Mouse (Mus musculus) neural tube, embryonic 14.5 days (tissue): Measurements from ENCODE around the gene Psenen. TPM values are rescaled to one million over a fixed set of nuclear protein-coding genes. Genes with fewer than 3 reads are reported as not detected.

Experiments
- ATAC-seq: fragments of 200-750 bp; cut with Nextera tagmentation; 2 replicates; pipeline ENCODE4 v1.8.0; 2017; ENCODE audit warnings: low read depth, mild to moderate bottlenecking, moderate TSS enrichment, moderate library complexity
- H3K27ac ChIP-seq: fragments of 300-500 bp; sonication (generic); 2 replicates; pipeline ENCODE4 v1.5.1; 2014; ENCODE audit warnings: low read depth, mild to moderate bottlenecking, control low read depth, low read length, moderate library complexity, mixed read lengths
- H3K27me3 ChIP-seq: fragments of 300-500 bp; sonication (generic); 2 replicates; pipeline ENCODE4 v1.6.1; 2014; ENCODE audit warnings: low read length; ENCODE audit not compliant: control insufficient read depth, insufficient read depth
- H3K36me3 ChIP-seq: fragments of 300-500 bp; sonication (generic); 2 replicates; pipeline ENCODE4 v1.6.1; 2014; ENCODE audit warnings: low read length, mixed read lengths; ENCODE audit not compliant: control insufficient read depth, insufficient read depth
- H3K4me1 ChIP-seq: fragments of 300-500 bp; sonication (generic); 2 replicates; pipeline ENCODE4 v1.6.1; 2014; ENCODE audit warnings: low read length; ENCODE audit not compliant: control insufficient read depth, insufficient read depth
- H3K4me2 ChIP-seq: fragments of 300-500 bp; sonication (generic); 2 replicates; pipeline ENCODE4 v1.6.1; 2014; ENCODE audit warnings: mild to moderate bottlenecking, low read depth, low read length, control low read depth
- H3K4me3 ChIP-seq: fragments of 300-500 bp; sonication (generic); 2 replicates; pipeline ENCODE4 v1.5.1; 2014; ENCODE audit warnings: low read depth, low read length, control low read depth, mixed read lengths
- H3K9ac ChIP-seq: fragments of 300-500 bp; sonication (generic); replicated peaks from 2 replicates; pipeline ENCODE4 v1.6.1; 2014; ENCODE audit warnings: low read depth, mild to moderate bottlenecking, control low read depth, low read length, mixed read lengths
- H3K9me3 ChIP-seq: fragments of 300-500 bp; sonication (generic); 2 replicates; pipeline ENCODE4 v1.6.1; 2016; ENCODE audit warnings: low read length; ENCODE audit not compliant: control insufficient read depth
- WGBS: fragments of 180-500 bp; shearing (Covaris S2); extraction: QIAGEN DNeasy Blood & Tissue Kit; methylation state at CpG from one replicate; pipeline ENCODE4 v1.1.7; 2014; 5-methylcytosine and 5-hydroxymethylcytosine counted together
- microRNA-seq: library from miRNA; unstranded; fragments of <30 nt; microRNA quantifications from one replicate; pipeline ENCODE4, GENCODE M21; 2016
- polyA plus RNA-seq: library from polyadenylated mRNA; unstranded; fragments of >200 nt; fragmentation: Nextera tagmentation; extraction: Ambion mirVana; gene quantifications from 2 replicates; pipeline ENCODE4 v1.2.1, GENCODE M21; 2014

The Psenen gene
- polyA plus RNA-seq, 1 experiment from 2014 or later: 126 TPM

- no peaks in the 10 kb centered on the region for H3K4me1 ChIP-seq
- no peak overlapping the region for H3K27ac ChIP-seq
- H3K9ac ChIP-seq: no peak overlapping the region
- ATAC-seq: no peak
- H3K9me3 ChIP-seq: no peaks in the 10 kb centered on the region
- H3K36me3 ChIP-seq: peaks cover 9% of the 10 kb centered on the region
- no peaks in the 10 kb centered on the region for H3K27me3 ChIP-seq
- no peak overlapping the region for H3K4me3 ChIP-seq
- H3K4me2 ChIP-seq: no peak overlapping the region
- WGBS: 42% methylated on average over 8 of the region's 8 CpGs
These were observed 45.1 kb downstream of the Psenen start for GRCm38 (mm10) chr7:30518325-30518724.

GRCm38 (mm10) chr7:30515003-30515760 is 48.2 kb downstream of the Psenen start:
- WGBS: 64% methylated on average over 24 of the region's 24 CpGs
- Histone ChIP-seq H3K36me3 (no peaks in the 10 kb centered on the region), H3K27ac (no peak overlapping the region), H3K4me2 (no peak overlapping the region), H3K27me3 (no peaks in the 10 kb centered on the region), H3K4me3 (no peak overlapping the region), H3K9ac (no peak overlapping the region), H3K9me3 (no peaks in the 10 kb centered on the region), H3K4me1 (no peaks in the 10 kb centered on the region)
- ATAC-seq: no peak

Small RNAs within 50 kb of the gene (microRNA-seq; reads per million reads assigned to microRNA genes)
- not detected for gene Gm38670
- not detected for gene Mir3569

Other genes with a start within 250 kb of the Psenen start
- gene Syne4, start 248.8 kb downstream of the Psenen start, polyA plus RNA-seq: 12.7 and 16.9 TPM in 2 replicates
- gene E130208F15Rik, start 241.9 kb downstream of the Psenen start, polyA plus RNA-seq: not detected in 2 replicates
- 16.3 and 20.1 TPM in 2 replicates for gene Sdhaf1, start 239.7 kb downstream of the Psenen start, polyA plus RNA-seq
- gene Lrfn3, start 200.9 kb downstream of the Psenen start, polyA plus RNA-seq: 12.2 and 14.1 TPM in 2 replicates
- 23.3 and 39.9 TPM in 2 replicates for gene Tyrobp, start 149.9 kb downstream of the Psenen start, polyA plus RNA-seq
- 1.1 TPM in 1 of 2 replicates, not detected in the other for gene Hcst, start 143.8 kb downstream of the Psenen start, polyA plus RNA-seq
- gene Nfkbid, start 141.9 kb downstream of the Psenen start, polyA plus RNA-seq: 2.5 and 3.1 TPM in 2 replicates
- 641 and 675 TPM in 2 replicates for gene Aplp1, start 118.1 kb downstream of the Psenen start, polyA plus RNA-seq
- gene Kirrel2, start 105.9 kb downstream of the Psenen start, polyA plus RNA-seq: 0.27 and 0.89 TPM in 2 replicates
- gene Nphs1, start 105.3 kb downstream of the Psenen start, polyA plus RNA-seq: 0.30 TPM in 1 of 2 replicates, not detected in the other
- gene Prodh2, start 70.0 kb downstream of the Psenen start, polyA plus RNA-seq: not detected in 2 replicates
- 110 and 111 TPM in 2 replicates for gene Arhgap33, start 28.6 kb downstream of the Psenen start, polyA plus RNA-seq
- 7.0 and 8.4 TPM in 2 replicates for gene Hspb6, start 11.4 kb downstream of the Psenen start, polyA plus RNA-seq
- gene Proser3, start 11.3 kb downstream of the Psenen start, polyA plus RNA-seq: 9.3 and 11.1 TPM in 2 replicates
- 55.4 and 57.4 TPM in 2 replicates for gene Lin37, start 3.8 kb downstream of the Psenen start, polyA plus RNA-seq
- gene U2af1l4, start 326 bp downstream of the Psenen start, polyA plus RNA-seq: 99.4 and 99.6 TPM in 2 replicates
- gene Gm49396, start 283 bp downstream of the Psenen start, polyA plus RNA-seq: 8.1 and 9.4 TPM in 2 replicates
- gene Igflr1, start 1.8 kb upstream of the Psenen start, polyA plus RNA-seq: 2.8 and 3.7 TPM in 2 replicates
- gene Kmt2b, start 25.1 kb upstream of the Psenen start, polyA plus RNA-seq: 13.6 and 14.6 TPM in 2 replicates
- 0.30 and 0.35 TPM in 2 replicates for gene Zbtb32, start 35.3 kb upstream of the Psenen start, polyA plus RNA-seq
- gene Upk1a, start 49.2 kb upstream of the Psenen start, polyA plus RNA-seq: 0.43 and 0.62 TPM in 2 replicates
- 1,118 and 1,342 TPM in 2 replicates for gene Cox6b1, start 62.5 kb upstream of the Psenen start, polyA plus RNA-seq
- not detected in 2 replicates for gene Etv2, start 72.2 kb upstream of the Psenen start, polyA plus RNA-seq
- gene Rbm42, start 86.7 kb upstream of the Psenen start, polyA plus RNA-seq: 98.3 and 110 TPM in 2 replicates
- gene Haus5, start 101.4 kb upstream of the Psenen start, polyA plus RNA-seq: 22.4 and 23.9 TPM in 2 replicates
- not detected in 2 replicates for gene Pmis2, start 108.0 kb upstream of the Psenen start, polyA plus RNA-seq
- gene 2200002J24Rik, start 135.3 kb upstream of the Psenen start, polyA plus RNA-seq: not detected in 2 replicates
- 1.9 and 2.9 TPM in 2 replicates for gene Atp4a, start 148.6 kb upstream of the Psenen start, polyA plus RNA-seq
- gene Tmem147, start 165.9 kb upstream of the Psenen start, polyA plus RNA-seq: 286 and 323 TPM in 2 replicates
- 0.90 and 1.2 TPM in 2 replicates for gene Gapdhs, start 180.1 kb upstream of the Psenen start, polyA plus RNA-seq
- 1.7 and 2.0 TPM in 2 replicates for gene Sbsn, start 187.8 kb upstream of the Psenen start, polyA plus RNA-seq
- gene Dmkn, start 200.1 kb upstream of the Psenen start, polyA plus RNA-seq: 0.73 and 2.3 TPM in 2 replicates
- 0.88 TPM in 1 of 2 replicates, not detected in the other for gene Krtdap, start 224.3 kb upstream of the Psenen start, polyA plus RNA-seq